Mouse (Mus musculus) G1E (cell line): ENCODE data around the gene Abcc2.

Experiments
- CTCF ChIP-seq: IDR thresholded peaks from 2 replicates; pipeline ENCODE4 v1.5.1; 2012; ENCODE audit warnings: low read depth, low read length, inconsistent platforms, mixed read lengths
- GATA1 ChIP-seq: IDR thresholded peaks from 2 replicates; pipeline ENCODE4 v1.6.1; 2012; ENCODE audit warnings: borderline replicate concordance, low read length, inconsistent platforms, mixed read lengths
- POLR2AphosphoS5 ChIP-seq: IDR thresholded peaks from 2 replicates; pipeline ENCODE4 v1.6.1; 2012; ENCODE audit warnings: low read depth, low read length, inconsistent platforms; ENCODE audit not compliant: insufficient replicate concordance
- TAL1 ChIP-seq: conservative IDR thresholded peaks from 2 replicates; pipeline ENCODE4 v1.6.1; 2012; ENCODE audit warnings: low read depth, low read length, inconsistent platforms, mixed read lengths

- TF ChIP-seq CTCF (no peak), TAL1 (no peak), POLR2AphosphoS5 (no peak), GATA1 (no peak)
Measured at GRCm38 (mm10) chr19:43745740-43746139, 36.3 kb upstream of the Abcc2 start.
